Mouse (Mus musculus) stomach, postnatal 0 days (tissue): ENCODE results near the gene Stard3.

Source experiments
- CTCF ChIP-seq: IDR thresholded peaks from 2 replicates; pipeline ENCODE4 v1.5.1; 2016; ENCODE audit warnings: antibody characterized with exemption, low read depth, mild to moderate bottlenecking, moderate library complexity
- EP300 ChIP-seq: optimal IDR thresholded peaks from 2 replicates; pipeline ENCODE3; 2016; ENCODE audit warnings: antibody characterized with exemption

GRCm38 (mm10) chr11:98393317-98393716 lies 35.1 kb downstream of the Stard3 start:
- TF ChIP-seq CTCF = no peak
- no peak for TF ChIP-seq EP300
